Mouse (Mus musculus) ES-Bruce4 (cell line): Measurements from ENCODE around the gene Gpc4. TPM values are rescaled to one million over a fixed set of nuclear protein-coding genes. Genes with fewer than 3 reads are reported as not detected.

Experiments
- H3K27ac ChIP-seq: 2 replicates; pipeline ENCODE4 v1.5.1; 2012; ENCODE audit warnings: low read length, inconsistent platforms; ENCODE audit not compliant: insufficient read depth
- H3K27me3 ChIP-seq: 2 replicates; pipeline ENCODE4 v1.6.1; 2012; ENCODE audit warnings: mild to moderate bottlenecking, low read length, inconsistent platforms; ENCODE audit not compliant: control insufficient read depth, poor library complexity, insufficient read depth, severe bottlenecking
- H3K36me3 ChIP-seq: 2 replicates; pipeline ENCODE4 v1.6.1; 2012; ENCODE audit warnings: inconsistent platforms, mild to moderate bottlenecking, low read length, moderate library complexity; ENCODE audit not compliant: control insufficient read depth, poor library complexity, insufficient read depth, severe bottlenecking
- H3K4me1 ChIP-seq: one replicate; pipeline ENCODE4 v1.8.1; 2011; ENCODE audit warnings: low read length; ENCODE audit not compliant: control insufficient read depth, insufficient read depth
- H3K4me3 ChIP-seq: 2 replicates; pipeline ENCODE4 v1.5.1; 2011; ENCODE audit warnings: low read depth, mild to moderate bottlenecking, low read length
- H3K9ac ChIP-seq: 2 replicates; pipeline ENCODE4 v1.6.1; 2012; ENCODE audit warnings: low read depth, mild to moderate bottlenecking, inconsistent platforms; ENCODE audit not compliant: poor library complexity, severe bottlenecking
- H3K9me3 ChIP-seq: replicated peaks from 2 replicates; pipeline ENCODE4 v1.6.1; 2012; ENCODE audit warnings: mild to moderate bottlenecking, low read length, inconsistent platforms; ENCODE audit not compliant: control insufficient read depth, poor library complexity, insufficient read depth, severe bottlenecking
- CTCF ChIP-seq: IDR thresholded peaks from one replicate; pipeline ENCODE4 v1.8.1; 2011; ENCODE audit warnings: low read depth, low read length
- EP300 ChIP-seq: IDR thresholded peaks from 2 replicates; pipeline ENCODE4 v1.6.1; 2011; ENCODE audit warnings: low read depth, low read length; ENCODE audit not compliant: insufficient read depth
- POLR2A ChIP-seq: IDR thresholded peaks from one replicate; pipeline ENCODE4 v1.8.1; 2011; ENCODE audit warnings: low read length; ENCODE audit not compliant: insufficient read depth
- polyA plus RNA-seq: library from polyadenylated mRNA; stranded (reverse); fragments of >200 nt; gene quantifications from 2 replicates; pipeline ENCODE4 v1.2.4, GENCODE M21; 2011; ENCODE audit warnings: low read depth; ENCODE audit not compliant: missing spikeins, insufficient read depth, insufficient read length

Gene Gpc4
- polyA plus RNA-seq, 1 experiment, result 129 TPM

- H3K36me3 ChIP-seq, result no peaks in the 10 kb centered on the region
- H3K27ac ChIP-seq, result no peak overlapping the region
- H3K4me3 ChIP-seq, result no peak overlapping the region
- H3K4me1 ChIP-seq, result no peaks in the 10 kb centered on the region
- no peak overlapping the region for H3K9ac ChIP-seq
- no peaks in the 10 kb centered on the region for H3K27me3 ChIP-seq
- H3K9me3 ChIP-seq, result no peaks in the 10 kb centered on the region
- TF ChIP-seq CTCF (no peak), POLR2A (no peak), EP300 (no peak)
These were observed 10.2 kb downstream of the Gpc4 start for GRCm38 (mm10) chrX:52154821-52155220.

DNA sequence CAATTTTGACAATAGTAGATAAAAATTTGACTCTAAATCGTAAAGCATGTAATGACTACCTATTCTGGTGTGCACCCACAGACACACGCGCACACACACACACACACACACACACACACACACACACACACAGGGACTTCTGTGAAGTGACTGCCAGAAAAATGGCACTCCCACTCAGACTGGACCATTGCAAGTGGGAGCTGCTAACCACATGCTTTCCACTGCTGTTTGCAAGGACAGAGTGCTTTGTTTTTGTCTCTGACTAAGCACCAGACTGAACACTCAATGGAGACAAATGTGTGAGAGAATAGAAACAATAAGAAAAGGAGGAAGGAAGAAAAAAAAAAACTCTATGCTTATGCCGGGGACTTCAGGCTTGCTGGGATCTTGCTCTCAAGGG is 11.6 kb downstream of the Gpc4 start:
- Histone ChIP-seq H3K27ac (no peak overlapping the region), H3K4me3 (no peak overlapping the region), H3K9ac (no peak overlapping the region), H3K36me3 (no peaks in the 10 kb centered on the region), H3K9me3 (no peaks in the 10 kb centered on the region), H3K4me1 (no peaks in the 10 kb centered on the region), H3K27me3 (no peaks in the 10 kb centered on the region)
- no peak for TF ChIP-seq CTCF
- no peak for TF ChIP-seq EP300
- no peak for TF ChIP-seq POLR2A

DNA sequence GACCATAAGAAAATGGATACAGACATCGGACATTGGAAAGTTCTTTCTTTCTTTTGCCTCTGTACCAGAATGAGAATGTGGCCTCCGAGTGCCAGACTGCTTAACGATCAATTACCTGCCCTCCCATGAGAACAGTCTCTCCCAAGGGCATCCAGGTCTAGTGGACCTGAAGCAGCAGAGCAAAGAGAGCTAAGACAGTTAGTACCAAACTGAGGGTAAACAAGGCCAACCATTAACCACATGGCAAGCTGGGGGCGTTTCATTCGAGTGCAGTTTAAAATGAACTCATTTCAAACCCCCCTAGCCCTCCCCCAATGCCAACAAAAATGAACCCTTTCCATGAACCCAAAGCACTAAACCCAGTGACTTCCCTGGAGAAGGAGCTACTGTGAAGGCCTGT is 12.1 kb downstream of the Gpc4 start:
- no peak overlapping the region for H3K27ac ChIP-seq
- no peaks in the 10 kb centered on the region for H3K36me3 ChIP-seq
- no peaks in the 10 kb centered on the region for H3K27me3 ChIP-seq
- H3K9me3 ChIP-seq, result no peaks in the 10 kb centered on the region
- no peaks in the 10 kb centered on the region for H3K4me1 ChIP-seq
- H3K4me3 ChIP-seq, result no peak overlapping the region
- TF ChIP-seq EP300 (no peak), CTCF (no peak), POLR2A (no peak)
- no peak overlapping the region for H3K9ac ChIP-seq

GRCm38 (mm10) chrX:52151555-52151954 is 13.5 kb downstream of the Gpc4 start:
- Histone ChIP-seq H3K36me3 (no peaks in the 10 kb centered on the region), H3K9ac (no peak overlapping the region), H3K4me1 (no peaks in the 10 kb centered on the region), H3K9me3 (no peaks in the 10 kb centered on the region), H3K27ac (no peak overlapping the region), H3K4me3 (no peak overlapping the region), H3K27me3 (no peaks in the 10 kb centered on the region)
- TF ChIP-seq EP300, result no peak
- TF ChIP-seq CTCF, result no peak
- no peak for TF ChIP-seq POLR2A

GRCm38 (mm10) chrX:52151100-52151499 is 14.0 kb downstream of the Gpc4 start:
- H3K9ac ChIP-seq, result no peak overlapping the region
- H3K9me3 ChIP-seq, result no peaks in the 10 kb centered on the region
- no peak overlapping the region for H3K27ac ChIP-seq
- no peaks in the 10 kb centered on the region for H3K4me1 ChIP-seq
- TF ChIP-seq CTCF (no peak), EP300 (no peak), POLR2A (no peak)
- no peaks in the 10 kb centered on the region for H3K36me3 ChIP-seq
- H3K27me3 ChIP-seq, result no peaks in the 10 kb centered on the region
- H3K4me3 ChIP-seq, result no peak overlapping the region

GRCm38 (mm10) chrX:52145563-52145962 is 19.5 kb downstream of the Gpc4 start:
- Histone ChIP-seq H3K27ac (no peak overlapping the region), H3K27me3 (no peaks in the 10 kb centered on the region)
- TF ChIP-seq EP300 (no peak), POLR2A (no peak), CTCF (no peak)

More at GRCm38 (mm10) chrX:52145563-52145962, 19.5 kb downstream of the Gpc4 start:
- H3K9me3 ChIP-seq, result no peaks in the 10 kb centered on the region
- no peaks in the 10 kb centered on the region for H3K36me3 ChIP-seq
- H3K4me1 ChIP-seq, result no peaks in the 10 kb centered on the region
- no peak overlapping the region for H3K4me3 ChIP-seq
- H3K9ac ChIP-seq, result no peak overlapping the region
